Mouse (Mus musculus) telencephalon, adult 2 months (tissue): ENCODE results near the gene Hist1h4h.
"Not testable (repeated sequence)": the region's sequence is repeated elsewhere in the genome, so short reads cannot be mapped to it uniquely, and the experiment has no call there.

Experiments used
- DNase-seq: peaks from one replicate; pipeline ENCODE4 v3.0.0-alpha.2; 2011; ENCODE audit warnings: low read depth, low spot score

Hist1h4h gene

DNA sequence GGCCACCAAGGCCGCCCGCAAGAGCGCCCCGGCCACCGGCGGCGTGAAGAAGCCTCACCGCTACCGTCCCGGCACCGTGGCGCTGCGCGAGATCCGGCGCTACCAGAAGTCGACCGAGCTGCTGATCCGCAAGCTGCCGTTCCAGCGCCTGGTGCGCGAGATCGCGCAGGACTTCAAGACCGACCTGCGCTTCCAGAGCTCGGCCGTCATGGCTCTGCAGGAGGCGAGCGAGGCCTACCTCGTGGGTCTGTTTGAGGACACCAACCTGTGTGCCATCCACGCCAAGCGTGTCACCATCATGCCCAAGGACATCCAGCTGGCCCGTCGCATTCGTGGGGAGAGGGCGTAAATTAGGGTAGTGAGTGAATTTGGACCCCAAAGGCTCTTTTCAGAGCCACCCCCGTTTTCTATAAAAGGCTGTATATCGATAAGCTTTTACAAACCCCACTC, 45.0 kb downstream of the Hist1h4h start:
- DNase-seq: not testable (repeated sequence)

DNA sequence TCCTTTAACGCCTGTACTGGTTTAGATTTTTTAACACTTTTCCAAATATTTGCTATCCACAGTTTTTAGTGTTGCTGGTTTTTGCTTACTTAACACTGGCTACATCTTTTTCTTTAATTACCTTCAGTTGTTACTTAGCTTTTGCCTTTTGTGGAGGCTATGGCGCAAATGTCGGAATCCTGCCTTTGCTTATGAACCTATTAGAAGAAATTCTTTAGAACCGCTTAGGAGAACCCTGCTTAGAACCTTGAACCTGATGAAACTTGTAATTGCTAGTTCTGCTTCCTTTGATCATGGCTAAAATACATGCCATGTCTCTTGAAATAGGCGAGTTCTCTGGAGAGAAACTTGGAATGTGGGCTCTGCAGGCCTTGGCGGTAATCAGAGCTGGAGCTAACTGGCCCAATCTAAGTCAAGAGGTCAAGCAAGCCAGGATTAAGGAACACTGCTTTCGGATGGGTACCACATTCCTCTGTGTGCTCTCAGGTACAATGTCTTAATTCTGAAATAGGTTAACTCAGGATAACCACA, 45.6 kb downstream of the Hist1h4h start:
- DNase-seq: no peak

DNA sequence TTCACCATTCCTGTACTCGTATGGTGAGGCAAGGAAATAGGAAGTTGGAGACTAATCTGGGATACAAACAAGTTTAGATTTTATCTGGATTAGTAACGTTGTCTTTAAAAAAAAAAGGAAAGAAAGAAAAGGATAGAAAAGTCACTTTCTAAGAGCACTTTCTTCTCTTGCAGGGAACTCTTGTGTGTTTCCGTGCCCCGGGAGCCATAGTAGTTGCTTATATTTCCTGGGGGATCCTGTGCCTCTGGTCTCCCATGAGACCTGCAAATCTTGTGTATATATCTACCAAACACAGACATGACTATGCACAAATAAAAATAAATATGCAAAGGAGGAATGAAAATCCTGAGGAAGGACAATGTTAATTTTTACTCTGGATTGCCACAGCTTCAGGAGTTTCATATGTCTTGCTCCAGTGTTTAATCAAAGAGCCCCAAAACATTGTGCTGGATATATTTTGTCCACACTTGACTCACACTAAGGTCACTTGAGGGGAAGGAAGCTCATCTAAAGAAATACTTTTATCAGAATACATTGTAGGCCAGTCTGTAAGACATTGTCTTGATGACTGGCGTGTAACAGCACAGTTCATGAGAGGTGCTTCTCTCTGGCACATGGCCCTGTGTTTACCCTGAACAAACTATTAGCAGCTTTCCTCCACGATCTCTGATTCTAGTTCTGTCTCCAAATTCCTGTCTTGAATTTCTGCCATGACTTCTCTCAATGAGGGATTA, 46.2 kb downstream of the Hist1h4h start:
- no peak for DNase-seq

DNA sequence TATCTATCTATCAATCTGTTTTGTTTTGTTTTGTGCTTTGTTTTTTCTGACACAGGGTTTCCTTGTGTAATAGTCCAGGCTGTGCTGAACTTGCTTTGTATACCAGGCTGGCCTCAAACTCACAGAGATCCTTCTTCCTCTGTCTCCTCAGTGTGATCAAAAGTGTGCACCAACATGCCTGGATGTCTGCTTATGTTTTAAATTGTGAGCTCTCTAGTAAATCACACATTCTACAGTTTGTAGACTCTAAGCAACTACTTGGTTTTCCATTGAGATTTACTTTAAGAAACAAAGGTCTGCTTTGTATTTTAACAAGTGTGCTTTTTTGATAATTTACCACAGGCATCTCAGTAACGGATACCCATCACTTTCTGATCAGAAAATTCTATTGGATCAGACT, 47.0 kb downstream of the Hist1h4h start:
- DNase-seq: no peak
